Mouse (Mus musculus): Measurements from ENCODE around the gene Lmntd1.

Lmntd1 gene

GRCm38 (mm10) chr6:145379175-145379574, 234.9 kb downstream of the Lmntd1 start:
- in situ Hi-C loops (cut with MboI): no loop called here

GRCm38 (mm10) chr6:145378689-145379088, 235.4 kb downstream of the Lmntd1 start:
- in situ Hi-C loops (cut with MboI): no loop called here

GRCm38 (mm10) chr6:145374372-145374771, 239.7 kb downstream of the Lmntd1 start:
- in situ Hi-C loops (cut with MboI): no loop called here

GRCm38 (mm10) chr6:145373712-145374221, 240.4 kb downstream of the Lmntd1 start:
- in situ Hi-C loops (cut with MboI): no loop called here

DNA sequence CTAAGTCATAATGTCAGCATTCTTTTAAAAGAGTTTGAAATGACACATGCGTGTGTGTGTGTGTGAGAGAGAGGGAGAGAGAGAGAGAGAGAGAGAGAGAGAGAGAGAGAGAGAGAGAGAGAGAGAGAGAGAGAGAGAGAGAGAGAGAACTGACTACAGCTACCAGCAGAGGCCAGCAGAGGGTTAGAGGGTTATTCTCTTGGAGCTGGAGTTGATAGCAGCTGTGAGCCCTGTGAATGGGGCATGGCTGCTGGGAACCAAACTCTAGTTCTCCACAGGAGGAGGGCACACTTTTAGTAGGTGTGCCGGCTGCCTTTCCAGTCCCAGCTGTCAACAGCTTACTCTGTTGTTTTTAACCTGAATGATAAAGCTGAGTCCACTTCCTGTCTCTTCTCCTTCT, 242.1 kb downstream of the Lmntd1 start:
- in situ Hi-C loops (cut with MboI): no loop called here

DNA sequence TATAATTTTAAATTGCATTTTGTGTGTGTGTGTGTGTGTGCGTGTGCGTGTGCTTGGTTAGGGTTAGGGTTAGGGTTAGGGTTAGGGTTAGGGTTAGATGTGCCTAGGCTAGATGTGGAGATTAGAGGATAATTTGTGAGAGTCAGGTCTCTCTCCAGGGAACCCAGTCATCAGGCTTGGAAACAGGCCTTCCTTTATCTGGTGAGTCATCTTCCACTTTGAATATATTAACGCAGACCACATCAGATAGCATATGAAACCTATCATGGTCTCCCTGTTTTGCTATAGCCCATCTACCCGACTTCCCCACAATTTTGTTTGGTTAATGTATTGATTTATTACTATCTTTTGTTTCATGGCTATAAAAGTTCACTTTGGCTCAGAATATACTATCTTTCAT, 242.5 kb downstream of the Lmntd1 start:
- in situ Hi-C loops (cut with MboI): no loop called here

GRCm38 (mm10) chr6:145370302-145370701, 243.8 kb downstream of the Lmntd1 start:
- in situ Hi-C loops (cut with MboI): no loop called here

GRCm38 (mm10) chr6:145369290-145369689, 244.8 kb downstream of the Lmntd1 start:
- in situ Hi-C loops (cut with MboI): no loop called here

GRCm38 (mm10) chr6:145366488-145366887, 247.6 kb downstream of the Lmntd1 start:
- in situ Hi-C loops (cut with MboI): no loop called here

DNA sequence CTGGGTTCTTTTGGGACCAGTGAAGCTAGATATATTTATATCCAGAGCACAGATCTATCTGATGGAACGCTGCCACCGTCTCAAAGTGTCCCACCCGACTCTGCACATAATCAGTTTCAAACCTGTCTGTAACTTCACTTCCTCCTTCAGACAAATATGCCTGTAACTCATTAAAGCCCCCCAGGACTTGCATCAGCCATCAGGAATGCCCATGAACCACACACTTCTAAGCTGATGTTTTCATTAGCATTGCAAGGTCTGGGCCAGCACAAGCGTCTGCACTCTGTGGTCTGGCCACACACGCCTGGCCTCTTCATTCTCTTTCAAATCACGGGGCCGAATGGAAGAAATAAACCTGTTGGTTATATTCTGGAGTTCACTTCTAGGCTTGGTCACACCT, 250.4 kb downstream of the Lmntd1 start:
- in situ Hi-C loops (cut with MboI): loop anchor here (5.0 kb wide), 1 partner anchor 429 kb away; no protein-coding TSS in a partner anchor

GRCm38 (mm10) chr6:145361109-145361694, 252.9 kb downstream of the Lmntd1 start:
- in situ Hi-C loops (cut with MboI): loop anchor here (5.0 kb wide), 1 partner anchor 431 kb away; no protein-coding TSS in a partner anchor

DNA sequence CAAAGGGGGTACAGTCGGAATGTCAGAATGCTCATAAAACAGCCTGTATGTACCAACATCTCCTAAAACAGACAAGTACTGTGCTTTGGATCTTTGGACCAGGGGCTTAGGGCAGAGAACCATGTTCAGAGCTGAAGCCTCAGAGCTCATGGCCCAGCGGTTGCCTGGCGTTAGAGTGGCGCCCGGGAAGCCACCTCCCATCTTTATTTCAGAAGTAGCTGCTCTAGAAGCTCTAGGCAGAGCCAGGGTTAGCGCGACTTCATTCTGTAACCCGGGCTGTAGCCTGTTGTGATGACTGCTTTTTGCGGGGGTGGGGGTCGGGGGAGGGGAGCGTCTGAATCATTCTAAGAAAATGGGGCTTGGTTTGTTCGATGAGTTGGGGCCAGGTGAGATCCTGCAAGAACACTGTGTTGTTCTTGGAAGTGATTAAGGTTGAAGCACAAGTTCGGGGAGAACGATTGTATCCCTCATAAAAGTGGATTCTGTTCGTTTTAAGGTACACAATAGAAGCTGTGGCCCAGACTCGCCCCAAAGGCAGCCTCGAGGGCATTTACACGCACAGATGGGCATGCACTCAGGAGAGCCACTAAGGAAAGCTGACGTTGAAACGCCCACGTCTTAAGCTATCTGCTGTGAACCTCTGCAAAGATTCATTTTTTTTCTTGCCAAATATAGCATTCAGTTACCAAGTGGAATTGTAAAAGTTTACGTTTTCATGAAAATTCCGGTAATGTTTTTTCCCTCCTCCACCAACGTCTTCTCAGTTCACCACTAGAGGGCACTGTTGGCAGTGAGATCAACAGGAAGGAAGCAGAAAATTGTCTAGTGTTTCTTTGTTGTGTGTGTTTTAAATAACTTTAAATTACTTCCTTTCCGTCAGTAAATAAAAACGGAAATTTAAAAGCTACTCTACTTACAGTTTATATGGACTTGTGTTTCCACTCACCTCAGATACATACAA, 254.4 kb downstream of the Lmntd1 start:
- in situ Hi-C loops (cut with MboI): loop anchor here (5.0 kb wide), 1 partner anchor 433 kb away; no protein-coding TSS in a partner anchor

- in situ Hi-C loops (cut with MboI): no loop called here
Measured at GRCm38 (mm10) chr6:145358001-145358400, 256.1 kb downstream of the Lmntd1 start.

DNA sequence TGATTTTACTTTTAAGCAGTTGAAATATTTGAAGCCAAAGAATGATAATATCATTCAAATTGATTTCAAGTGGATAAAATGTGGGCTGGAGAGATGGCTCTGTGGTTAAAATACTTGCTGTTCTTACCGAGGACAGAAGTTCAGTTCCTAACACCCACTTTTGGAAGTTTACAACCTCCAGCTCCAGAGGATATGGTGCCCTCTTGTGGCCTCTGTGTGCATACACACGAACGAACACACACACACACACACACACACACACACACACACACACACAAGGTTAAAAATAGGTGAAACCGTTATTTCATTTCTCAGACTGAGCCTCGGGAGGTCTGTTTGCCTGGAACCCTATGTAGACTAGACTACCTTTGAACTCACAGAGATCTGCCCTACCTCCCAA, 260.3 kb downstream of the Lmntd1 start:
- in situ Hi-C loops (cut with MboI): no loop called here

DNA sequence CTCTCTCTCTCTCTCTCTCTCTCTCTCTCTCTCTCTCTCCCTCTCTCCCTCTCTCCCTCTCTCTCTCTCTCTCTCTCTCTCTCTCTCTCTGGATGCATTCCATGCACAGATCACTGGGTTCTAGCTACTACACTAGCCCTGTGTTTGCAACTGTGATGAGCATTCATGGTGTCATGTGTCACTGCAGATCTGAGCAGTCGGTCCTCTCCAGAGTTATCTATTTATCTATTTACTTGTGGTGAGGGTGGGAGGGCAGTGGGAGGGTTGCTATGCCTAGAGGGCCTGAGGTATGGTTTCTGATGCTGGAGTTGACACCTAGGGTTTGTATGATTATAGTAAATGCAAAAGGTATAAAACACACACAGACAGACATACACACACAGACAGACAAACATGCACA, 261.4 kb downstream of the Lmntd1 start:
- in situ Hi-C loops (cut with MboI): no loop called here

DNA sequence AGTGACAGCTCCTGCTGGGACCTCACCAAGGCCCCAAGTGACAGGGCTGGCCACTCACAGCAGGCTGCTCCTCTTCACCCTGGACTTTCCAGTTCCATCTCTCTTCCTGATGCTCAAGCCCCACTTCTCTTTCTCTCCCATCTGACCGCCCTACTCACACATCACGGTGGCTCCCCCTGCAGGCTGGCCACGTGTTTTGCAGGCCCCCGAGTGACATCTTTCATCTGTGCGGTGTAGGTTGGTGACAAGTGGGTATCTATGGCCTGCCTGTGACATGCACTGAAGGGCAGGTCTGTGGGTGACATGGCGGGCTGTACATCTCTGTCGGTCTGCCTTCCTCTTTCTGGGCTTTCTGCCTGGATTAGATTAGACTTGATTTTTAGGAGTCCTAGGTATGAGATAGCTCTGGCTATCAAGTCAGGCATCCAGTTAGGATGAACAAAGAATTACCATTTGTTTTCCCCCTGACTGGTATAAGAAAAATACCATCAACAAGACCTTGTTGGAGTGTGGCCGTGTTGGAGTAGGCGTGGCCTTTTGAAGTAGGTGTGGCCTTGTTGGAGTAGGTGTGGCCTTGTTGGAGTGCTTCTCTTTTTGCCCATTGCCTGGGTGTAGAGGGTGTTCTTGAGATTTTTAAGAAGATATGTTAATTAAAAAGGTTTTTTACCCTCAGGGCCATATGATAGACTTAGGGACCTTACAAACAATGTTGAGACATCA, 265.8 kb downstream of the Lmntd1 start:
- in situ Hi-C loops (cut with MboI): loop anchor here (10.0 kb wide), 2 partner anchors 134 to 254 kb away; partner anchors contain the start of genes Casc1 and Etfrf1

DNA sequence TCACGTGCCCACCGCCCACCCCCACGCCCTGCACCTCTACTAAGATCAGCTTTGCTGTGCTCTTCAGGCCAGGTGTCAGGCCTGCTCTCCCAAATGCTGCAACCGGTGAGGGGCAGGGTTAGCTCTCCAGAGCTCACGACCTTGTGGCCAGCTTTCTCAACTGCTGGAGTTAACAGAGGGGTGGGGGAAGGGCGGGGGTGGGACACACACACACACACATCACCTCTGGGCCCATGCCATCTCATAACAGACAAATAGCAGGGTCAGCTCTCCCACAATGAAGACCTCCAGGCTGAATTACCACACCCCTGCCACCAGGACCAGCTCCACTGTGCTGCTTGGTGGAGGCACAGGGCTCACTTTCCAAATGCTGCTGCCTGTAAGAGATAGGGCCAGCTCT, 266.5 kb downstream of the Lmntd1 start:
- in situ Hi-C loops (cut with MboI): loop anchor here (10.0 kb wide), 2 partner anchors 133 to 253 kb away; partner anchors contain the start of genes Casc1 and Etfrf1

DNA sequence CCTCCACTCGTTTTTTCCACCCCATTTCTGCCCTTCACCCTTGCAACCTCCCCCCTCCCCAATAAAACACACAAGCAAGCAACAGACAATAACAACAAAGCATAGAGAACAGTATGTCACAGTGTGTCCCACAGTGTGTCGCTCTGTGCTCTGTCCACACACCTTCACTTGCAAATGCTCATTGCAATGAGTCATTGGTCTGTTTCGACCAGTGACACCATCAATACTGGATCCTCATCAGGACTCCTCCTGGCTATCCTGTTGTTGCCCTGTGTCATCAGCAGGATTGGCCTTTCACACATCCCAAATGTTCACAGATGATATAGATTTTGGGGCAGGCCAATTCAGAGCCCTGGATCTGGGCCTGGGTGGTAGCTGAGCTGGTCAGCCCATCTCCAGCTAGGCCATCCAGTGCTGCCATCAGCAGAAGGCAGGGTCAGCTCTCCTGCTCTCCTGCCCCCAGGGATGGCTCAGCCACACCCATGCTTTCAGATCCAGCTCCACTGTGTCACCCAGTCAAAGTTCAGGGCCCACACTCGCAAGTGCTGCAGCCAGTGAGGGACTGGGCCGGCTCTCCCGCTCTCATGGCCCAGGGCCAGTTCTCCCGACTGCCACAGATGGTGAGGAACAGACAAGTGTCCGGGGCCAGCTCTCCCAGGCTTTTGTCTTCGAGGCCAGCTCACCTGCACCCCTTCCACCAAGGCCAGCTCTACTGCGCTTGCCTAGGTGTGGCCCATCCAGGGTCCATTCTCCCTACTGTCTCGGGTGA, 267.1 kb downstream of the Lmntd1 start:
- in situ Hi-C loops (cut with MboI): loop anchor here (10.0 kb wide), 2 partner anchors 132 to 252 kb away; partner anchors contain the start of genes Casc1 and Etfrf1

DNA sequence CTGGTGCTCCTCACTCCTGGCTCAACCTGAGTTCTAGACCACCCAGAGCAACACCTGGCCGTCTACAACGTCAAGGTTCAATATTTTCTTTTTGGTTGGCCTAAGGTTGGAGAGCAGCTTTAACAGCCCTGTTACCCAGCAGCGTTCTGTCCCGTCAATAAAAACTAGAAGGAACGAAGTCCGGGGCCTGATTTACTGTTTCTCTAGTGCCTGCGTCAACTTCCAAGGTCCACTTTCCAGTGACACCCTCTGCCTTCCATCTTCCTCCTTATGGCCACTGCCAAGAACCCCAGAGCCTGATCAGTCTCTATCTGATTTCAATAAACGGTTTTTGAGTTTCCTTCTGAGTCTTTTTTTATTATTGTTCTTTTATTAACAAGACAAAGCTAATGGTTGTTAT, 267.8 kb downstream of the Lmntd1 start:
- in situ Hi-C loops (cut with MboI): loop anchor here (10.0 kb wide), 2 partner anchors 132 to 252 kb away; partner anchors contain the start of genes Casc1 and Etfrf1

DNA sequence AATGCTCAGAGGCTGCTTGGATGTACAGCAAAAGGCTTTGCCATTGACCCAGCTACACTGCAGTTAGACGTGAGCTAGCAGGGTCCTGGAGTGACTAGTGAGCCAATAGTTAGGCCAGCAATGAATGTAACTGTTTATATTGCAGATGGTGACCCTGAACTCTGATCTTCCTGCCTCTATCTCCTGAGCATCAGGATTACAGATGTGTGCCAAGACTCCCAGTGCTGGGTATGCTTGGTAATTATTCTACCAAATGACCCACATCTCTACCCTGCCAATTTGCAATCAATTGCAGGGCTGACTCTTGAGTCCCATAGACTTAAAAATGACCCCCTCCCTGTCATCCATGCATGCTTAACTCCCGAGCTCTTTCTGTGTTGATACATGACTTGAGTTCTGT, 269.4 kb downstream of the Lmntd1 start:
- in situ Hi-C loops (cut with MboI): loop anchor here (5.0 to 10.0 kb wide), 3 partner anchors 97 to 250 kb away; partner anchors contain the start of genes Casc1 and Etfrf1

DNA sequence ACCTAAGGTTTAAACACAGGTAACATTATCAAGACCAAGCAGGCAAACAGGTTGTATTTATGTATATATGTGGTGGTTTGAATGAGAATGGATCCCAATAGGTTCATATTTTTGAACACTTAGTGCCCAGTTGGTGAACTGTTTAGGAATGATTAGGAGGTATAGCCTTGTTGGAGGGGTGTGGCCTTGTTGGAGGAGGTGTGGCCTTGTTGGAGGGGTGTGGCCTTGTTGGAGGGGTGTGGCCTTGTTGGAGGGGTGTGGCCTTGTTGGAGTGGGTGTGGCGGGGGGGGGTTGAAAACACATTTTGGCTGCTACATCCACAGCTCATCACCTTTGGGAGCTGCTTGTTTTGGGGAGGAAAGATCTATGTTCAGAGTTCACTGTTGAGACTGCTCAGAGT, 270.7 kb downstream of the Lmntd1 start:
- in situ Hi-C loops (cut with MboI): loop anchor here (5.0 to 10.0 kb wide), 3 partner anchors 96 to 249 kb away; partner anchors contain the start of genes Casc1 and Etfrf1
